Mouse (Mus musculus) E14TG2a.4 (cell line): ENCODE data around the gene Gm29735.
"Not testable (repeated sequence)": the region's sequence is repeated elsewhere in the genome, so short reads cannot be mapped to it uniquely, and the experiment has no call there.

Source experiments
- H3K27me3 ChIP-seq: 2 replicates; pipeline ENCODE4 v1.6.1; 2014; ENCODE audit warnings: low read length, control low read depth; ENCODE audit not compliant: insufficient read depth
- H3K36me3 ChIP-seq: 2 replicates; pipeline ENCODE4 v1.6.1; 2014; ENCODE audit warnings: low read length, control low read depth; ENCODE audit not compliant: insufficient read depth
- H3K4me1 ChIP-seq: replicated peaks from 2 replicates; pipeline ENCODE4 v1.6.1; 2014; ENCODE audit warnings: low read depth, low read length, control low read depth
- H3K4me3 ChIP-seq: replicated peaks from 2 replicates; pipeline ENCODE4 v1.5.1; 2014; ENCODE audit warnings: mild to moderate bottlenecking, low read length
- H3K9me3 ChIP-seq: 2 replicates; pipeline ENCODE4 v1.6.1; 2014; ENCODE audit warnings: low read length, control low read depth
- CTCF ChIP-seq: conservative IDR thresholded peaks from 2 replicates; pipeline ENCODE4 v1.5.1; 2014; ENCODE audit warnings: low read length
- NANOG ChIP-seq: IDR thresholded peaks from 2 replicates; pipeline ENCODE4 v1.6.1; 2014; ENCODE audit warnings: borderline replicate concordance, low read length, mixed read lengths
- POU5F1 ChIP-seq: IDR thresholded peaks from 2 replicates; pipeline ENCODE4 v1.6.1; 2014; ENCODE audit warnings: low read length, borderline replicate concordance

Gene Gm29735

GRCm38 (mm10) chr7:142140696-142141095 lies 16.2 kb downstream of the Gm29735 start:
- peaks cover 26% of the 10 kb centered on the region for H3K9me3 ChIP-seq
- H3K4me3 ChIP-seq: no peak overlapping the region
- TF ChIP-seq POU5F1 (no peak), CTCF (no peak), NANOG (no peak)
- H3K36me3 ChIP-seq: no peaks in the 10 kb centered on the region
- no peaks in the 10 kb centered on the region for H3K4me1 ChIP-seq
- peaks cover 15% of the 10 kb centered on the region for H3K27me3 ChIP-seq

- not testable (repeated sequence) for H3K27me3 ChIP-seq, H3K4me1 ChIP-seq, H3K4me3 ChIP-seq, H3K36me3 ChIP-seq
- H3K9me3 ChIP-seq: peaks cover 14% of the 10 kb centered on the region
Measured at GRCm38 (mm10) chr7:142135934-142136333, 21.0 kb downstream of the Gm29735 start, which contains the start of gene Gm39115. Gene Gm39115 (minus strand): TSS chr7:142136034.

GRCm38 (mm10) chr7:142134206-142134995 lies 22.5 kb downstream of the Gm29735 start:
- Histone ChIP-seq H3K27me3 (no peaks in the 10 kb centered on the region), H3K4me1 (no peaks in the 10 kb centered on the region), H3K36me3 (no peaks in the 10 kb centered on the region), H3K9me3 (0 out of 2 replicates have a peak, but pooled peaks cover under 1% of the 10 kb centered on the region), H3K4me3 (no peak overlapping the region)
- no peak; the same call in 1 of the 2 replicates for TF ChIP-seq CTCF
- TF ChIP-seq POU5F1: no peak
- TF ChIP-seq NANOG: no peak

- H3K4me3 ChIP-seq: no peak overlapping the region
- no peaks in the 10 kb centered on the region for H3K9me3 ChIP-seq
- H3K4me1 ChIP-seq: no peaks in the 10 kb centered on the region
- TF ChIP-seq NANOG (no peak), CTCF (no peak), POU5F1 (no peak)
- H3K36me3 ChIP-seq: no peaks in the 10 kb centered on the region
- no peaks in the 10 kb centered on the region for H3K27me3 ChIP-seq
Measured at GRCm38 (mm10) chr7:142128843-142129242, 28.1 kb downstream of the Gm29735 start.

GRCm38 (mm10) chr7:142120629-142121028 lies 36.3 kb downstream of the Gm29735 start, which contains the start of gene Gm45618:
Gene Gm45618 (minus strand): TSS chr7:142120729.
- not testable (repeated sequence) for H3K9me3 ChIP-seq, H3K4me1 ChIP-seq, H3K27me3 ChIP-seq, H3K36me3 ChIP-seq, H3K4me3 ChIP-seq

- no peak overlapping the region for H3K4me3 ChIP-seq
- H3K27me3 ChIP-seq: 0 out of 2 replicates have a peak, but pooled peaks cover 3% of the 10 kb centered on the region
- H3K36me3 ChIP-seq: no peaks in the 10 kb centered on the region
- no peaks in the 10 kb centered on the region; the same call in 1 of the 2 replicates for H3K4me1 ChIP-seq
- TF ChIP-seq POU5F1 (no peak), CTCF (peak; percentile 51)
- peaks cover 9% of the 10 kb centered on the region for H3K9me3 ChIP-seq
Measured at GRCm38 (mm10) chr7:142119632-142120031, 37.3 kb downstream of the Gm29735 start.
